Mouse (Mus musculus) stomach, embryonic 15.5 days (tissue): ENCODE data around the gene Cntnap5a. TPM values are rescaled to one million over a fixed set of nuclear protein-coding genes. Genes with fewer than 3 reads are reported as not detected.
A peak's percentile ranks its signal among the peaks of the same experiment; 100 is the strongest.

Source experiments
- ATAC-seq: fragments of 200-750 bp; cut with Nextera tagmentation; 2 replicates; pipeline ENCODE4 v1.8.0; 2017; ENCODE audit warnings: low read depth, moderate number of reproducible peaks, moderate TSS enrichment; ENCODE audit not compliant: insufficient read depth, low FRiP score
- H3K27ac ChIP-seq: fragments of 300-500 bp; sonication (generic); 2 replicates; pipeline ENCODE4 v1.5.1; 2015; ENCODE audit warnings: mild to moderate bottlenecking, inconsistent platforms
- H3K27me3 ChIP-seq: fragments of 300-500 bp; sonication (generic); replicated peaks from 2 replicates; pipeline ENCODE4 v1.6.1; 2015; ENCODE audit warnings: inconsistent platforms
- H3K36me3 ChIP-seq: fragments of 300-500 bp; sonication (generic); 2 replicates; pipeline ENCODE4 v1.6.1; 2015; ENCODE audit warnings: inconsistent platforms
- H3K4me1 ChIP-seq: fragments of 300-500 bp; sonication (generic); 2 replicates; pipeline ENCODE4 v1.6.1; 2015; ENCODE audit warnings: inconsistent platforms
- H3K4me2 ChIP-seq: fragments of 300-500 bp; sonication (generic); 2 replicates; pipeline ENCODE4 v1.6.1; 2015; ENCODE audit warnings: mild to moderate bottlenecking, inconsistent platforms
- H3K4me3 ChIP-seq: fragments of 300-500 bp; sonication (generic); replicated peaks from 2 replicates; pipeline ENCODE4 v1.5.1; 2015; ENCODE audit warnings: inconsistent platforms
- H3K9ac ChIP-seq: fragments of 300-500 bp; sonication (generic); 2 replicates; pipeline ENCODE4 v1.6.1; 2015; ENCODE audit warnings: inconsistent platforms
- H3K9me3 ChIP-seq: fragments of 300-500 bp; sonication (generic); 2 replicates; pipeline ENCODE4 v1.6.1; 2016; ENCODE audit warnings: inconsistent platforms
- WGBS: fragments of 180-500 bp; shearing (Covaris S2); methylation state at CpG from one replicate; pipeline ENCODE4 v1.1.7; 2015; 5-methylcytosine and 5-hydroxymethylcytosine counted together
- polyA plus RNA-seq: library from polyadenylated mRNA; unstranded; fragments of >200 nt; fragmentation: Nextera tagmentation; extraction: Ambion mirVana; gene quantifications from 2 replicates; pipeline ENCODE4 v1.2.1, GENCODE M21; 2015

Cntnap5a gene
- polyA plus RNA-seq, 1 experiment from 2014 or later = 0.18 TPM

- Histone ChIP-seq H3K4me1 (no peaks in the 10 kb centered on the region), H3K9ac (no peak overlapping the region)
- no peak for ATAC-seq
These were observed 596.6 kb downstream of the Cntnap5a start for GRCm38 (mm10) chr1:116281144-116281543.

GRCm38 (mm10) chr1:116283968-116284367 lies 599.4 kb downstream of the Cntnap5a start:
- Histone ChIP-seq H3K36me3 (no peaks in the 10 kb centered on the region), H3K4me1 (no peaks in the 10 kb centered on the region), H3K27ac (no peak overlapping the region), H3K4me3 (no peak overlapping the region), H3K27me3 (no peaks in the 10 kb centered on the region), H3K9me3 (no peaks in the 10 kb centered on the region), H3K9ac (no peak overlapping the region), H3K4me2 (no peak overlapping the region)
- WGBS = 49% methylated on average over 1 of the region's 1 CpGs
- ATAC-seq = no peak

More at GRCm38 (mm10) chr1:116281144-116281543, 596.6 kb downstream of the Cntnap5a start:
- H3K4me3 ChIP-seq = no peak overlapping the region
- H3K9me3 ChIP-seq = no peaks in the 10 kb centered on the region
- H3K4me2 ChIP-seq = no peak overlapping the region
- H3K27ac ChIP-seq = no peak overlapping the region
- no peaks in the 10 kb centered on the region for H3K27me3 ChIP-seq
- no peaks in the 10 kb centered on the region for H3K36me3 ChIP-seq

GRCm38 (mm10) chr1:116306555-116306954 lies 622.0 kb downstream of the Cntnap5a start:
- ATAC-seq = peak; percentile 31; the same call in 1 of the 2 replicates
- no peak overlapping the region for H3K4me3 ChIP-seq
- no peaks in the 10 kb centered on the region for H3K4me1 ChIP-seq
- no peaks in the 10 kb centered on the region for H3K36me3 ChIP-seq
- H3K9me3 ChIP-seq = no peaks in the 10 kb centered on the region
- no peak overlapping the region for H3K4me2 ChIP-seq
- H3K9ac ChIP-seq = no peak overlapping the region
- no peaks in the 10 kb centered on the region for H3K27me3 ChIP-seq
- H3K27ac ChIP-seq = no peak overlapping the region
- WGBS = 41% methylated on average over 3 of the region's 3 CpGs

GRCm38 (mm10) chr1:116311512-116311911 lies 627.0 kb downstream of the Cntnap5a start:
- Histone ChIP-seq H3K4me2 (no peak overlapping the region), H3K4me1 (no peaks in the 10 kb centered on the region), H3K36me3 (no peaks in the 10 kb centered on the region), H3K27ac (no peak overlapping the region), H3K9ac (no peak overlapping the region), H3K9me3 (no peaks in the 10 kb centered on the region), H3K4me3 (no peak overlapping the region), H3K27me3 (no peaks in the 10 kb centered on the region)
- WGBS = 71% methylated on average over 3 of the region's 3 CpGs
- no peak for ATAC-seq

GRCm38 (mm10) chr1:116313269-116313668 lies 628.7 kb downstream of the Cntnap5a start:
- no peaks in the 10 kb centered on the region for H3K9me3 ChIP-seq
- H3K27ac ChIP-seq = no peak overlapping the region
- no peaks in the 10 kb centered on the region for H3K4me1 ChIP-seq
- H3K9ac ChIP-seq = no peak overlapping the region
- no peak overlapping the region for H3K4me2 ChIP-seq
- ATAC-seq = no peak
- no peaks in the 10 kb centered on the region for H3K27me3 ChIP-seq
- no peak overlapping the region for H3K4me3 ChIP-seq
- H3K36me3 ChIP-seq = no peaks in the 10 kb centered on the region

GRCm38 (mm10) chr1:116324505-116324904 lies 639.9 kb downstream of the Cntnap5a start:
- Histone ChIP-seq H3K27ac (no peak overlapping the region), H3K9ac (no peak overlapping the region), H3K4me1 (no peaks in the 10 kb centered on the region), H3K4me3 (no peak overlapping the region), H3K4me2 (no peak overlapping the region), H3K36me3 (no peaks in the 10 kb centered on the region), H3K9me3 (no peaks in the 10 kb centered on the region), H3K27me3 (no peaks in the 10 kb centered on the region)
- no peak for ATAC-seq

- no peaks in the 10 kb centered on the region for H3K36me3 ChIP-seq
- no peaks in the 10 kb centered on the region for H3K27me3 ChIP-seq
- H3K4me3 ChIP-seq = no peak overlapping the region
- no peak overlapping the region for H3K4me2 ChIP-seq
- no peak overlapping the region for H3K27ac ChIP-seq
- H3K9me3 ChIP-seq = no peaks in the 10 kb centered on the region
- H3K4me1 ChIP-seq = no peaks in the 10 kb centered on the region
- no peak overlapping the region for H3K9ac ChIP-seq
- no peak for ATAC-seq
These were observed 669.1 kb downstream of the Cntnap5a start for GRCm38 (mm10) chr1:116353669-116354068.

- no peak for ATAC-seq
- Histone ChIP-seq H3K4me1 (no peaks in the 10 kb centered on the region), H3K4me3 (no peak overlapping the region), H3K9me3 (no peaks in the 10 kb centered on the region), H3K4me2 (no peak overlapping the region), H3K27me3 (no peaks in the 10 kb centered on the region), H3K27ac (no peak overlapping the region), H3K9ac (no peak overlapping the region), H3K36me3 (no peaks in the 10 kb centered on the region)
- WGBS = 44% methylated on average over 2 of the region's 2 CpGs
These were observed 681.0 kb downstream of the Cntnap5a start for GRCm38 (mm10) chr1:116365606-116366005.

- 43% methylated on average over 2 of the region's 2 CpGs for WGBS
- Histone ChIP-seq H3K27ac (no peak overlapping the region), H3K4me1 (no peaks in the 10 kb centered on the region)
These were observed 681.6 kb downstream of the Cntnap5a start for GRCm38 (mm10) chr1:116366171-116366570.

GRCm38 (mm10) chr1:116366806-116367205 lies 682.2 kb downstream of the Cntnap5a start:
- Histone ChIP-seq H3K9ac (no peak overlapping the region), H3K27me3 (no peaks in the 10 kb centered on the region), H3K4me2 (no peak overlapping the region), H3K4me1 (no peaks in the 10 kb centered on the region), H3K27ac (no peak overlapping the region), H3K4me3 (no peak overlapping the region), H3K9me3 (no peaks in the 10 kb centered on the region), H3K36me3 (no peaks in the 10 kb centered on the region)
- no peak for ATAC-seq

More at GRCm38 (mm10) chr1:116366171-116366570, 681.6 kb downstream of the Cntnap5a start:
- H3K9me3 ChIP-seq = no peaks in the 10 kb centered on the region
- no peak for ATAC-seq
- no peak overlapping the region for H3K9ac ChIP-seq
- H3K4me3 ChIP-seq = no peak overlapping the region
- H3K36me3 ChIP-seq = no peaks in the 10 kb centered on the region
- H3K4me2 ChIP-seq = no peak overlapping the region
- no peaks in the 10 kb centered on the region for H3K27me3 ChIP-seq

- H3K9ac ChIP-seq = no peak overlapping the region
- no peak overlapping the region for H3K4me2 ChIP-seq
- H3K4me3 ChIP-seq = no peak overlapping the region
- no peaks in the 10 kb centered on the region for H3K36me3 ChIP-seq
- H3K27me3 ChIP-seq = no peaks in the 10 kb centered on the region
- no peak overlapping the region for H3K27ac ChIP-seq
- WGBS = 69% methylated on average over 7 of the region's 7 CpGs
- H3K4me1 ChIP-seq = no peaks in the 10 kb centered on the region
- no peak for ATAC-seq
- H3K9me3 ChIP-seq = no peaks in the 10 kb centered on the region
These were observed 683.0 kb downstream of the Cntnap5a start for GRCm38 (mm10) chr1:116367572-116367971.

GRCm38 (mm10) chr1:116370817-116371216 lies 686.3 kb downstream of the Cntnap5a start:
- H3K27ac ChIP-seq = no peak overlapping the region
- H3K4me1 ChIP-seq = no peaks in the 10 kb centered on the region
- H3K4me2 ChIP-seq = no peak overlapping the region
- no peak overlapping the region for H3K9ac ChIP-seq
- no peaks in the 10 kb centered on the region for H3K9me3 ChIP-seq
- no peak for ATAC-seq
- no peaks in the 10 kb centered on the region for H3K36me3 ChIP-seq
- H3K4me3 ChIP-seq = no peak overlapping the region
- WGBS = 95% methylated on average over 4 of the region's 4 CpGs
- H3K27me3 ChIP-seq = no peaks in the 10 kb centered on the region

- WGBS = 70% methylated on average over 1 of the region's 1 CpGs
- Histone ChIP-seq H3K9ac (no peak overlapping the region), H3K27ac (no peak overlapping the region), H3K4me2 (no peak overlapping the region), H3K4me1 (no peaks in the 10 kb centered on the region), H3K9me3 (no peaks in the 10 kb centered on the region), H3K36me3 (no peaks in the 10 kb centered on the region), H3K4me3 (no peak overlapping the region), H3K27me3 (no peaks in the 10 kb centered on the region)
- ATAC-seq = no peak
These were observed 689.0 kb downstream of the Cntnap5a start for GRCm38 (mm10) chr1:116373551-116373950.
